Mouse (Mus musculus) cerebellum, postnatal 36 days (tissue): ENCODE measurements around the gene Ttc28.

Experiments used
- DNase-seq, 2 experiments: peaks; one replicate each; pipeline ENCODE4 v3.0.0; 2021 to 2022; ENCODE audit warnings: mixed read lengths in 2 of 2

The Ttc28 gene

GRCm38 (mm10) chr5:110967483-110968055 is 88.0 kb downstream of the Ttc28 start:
- no peak for DNase-seq

- DNase-seq = no peak
These were observed 89.0 kb downstream of the Ttc28 start for GRCm38 (mm10) chr5:110968566-110968965.

- no peak for DNase-seq
These were observed 90.7 kb downstream of the Ttc28 start for GRCm38 (mm10) chr5:110970162-110970780.

GRCm38 (mm10) chr5:110976721-110977120 is 97.1 kb downstream of the Ttc28 start:
- DNase-seq = no peak

GRCm38 (mm10) chr5:110977796-110978195 is 98.2 kb downstream of the Ttc28 start:
- no peak for DNase-seq

- peak; percentile 67 to 71 for DNase-seq
These were observed 98.9 kb downstream of the Ttc28 start for GRCm38 (mm10) chr5:110978461-110978860.

- peak; percentile 28 to 33 for DNase-seq
These were observed 99.6 kb downstream of the Ttc28 start for GRCm38 (mm10) chr5:110979011-110979860.

- DNase-seq = peak; percentile 13 to 23
These were observed 100.3 kb downstream of the Ttc28 start for GRCm38 (mm10) chr5:110979861-110980346.

GRCm38 (mm10) chr5:110980576-110980975 is 101.0 kb downstream of the Ttc28 start:
- DNase-seq = no peak

GRCm38 (mm10) chr5:110982436-110982835 is 102.8 kb downstream of the Ttc28 start:
- peak in 1 of 2 experiments; percentile 31 for DNase-seq

- no peak for DNase-seq
These were observed 104.6 kb downstream of the Ttc28 start for GRCm38 (mm10) chr5:110984136-110984681.

- DNase-seq = peak in 1 of 2 experiments; percentile 26
These were observed 117.4 kb downstream of the Ttc28 start for GRCm38 (mm10) chr5:110996835-110997539.

GRCm38 (mm10) chr5:110997692-110998091 is 118.1 kb downstream of the Ttc28 start:
- DNase-seq = peak in 1 of 2 experiments; percentile 24

GRCm38 (mm10) chr5:110998298-110998697 is 118.7 kb downstream of the Ttc28 start:
- no peak for DNase-seq

GRCm38 (mm10) chr5:111000953-111001352 is 121.3 kb downstream of the Ttc28 start:
- no peak for DNase-seq

GRCm38 (mm10) chr5:111003220-111003619 is 123.6 kb downstream of the Ttc28 start:
- no peak for DNase-seq

- DNase-seq = no peak
These were observed 124.1 kb downstream of the Ttc28 start for GRCm38 (mm10) chr5:111003750-111004149.

GRCm38 (mm10) chr5:111006272-111007135 is 126.9 kb downstream of the Ttc28 start:
- DNase-seq = peak; percentile 22 to 56

GRCm38 (mm10) chr5:111007136-111007500 is 127.5 kb downstream of the Ttc28 start:
- no peak for DNase-seq

- DNase-seq = peak; percentile 28 to 50
These were observed 128.3 kb downstream of the Ttc28 start for GRCm38 (mm10) chr5:111007900-111008299.

GRCm38 (mm10) chr5:111008431-111008830 is 128.8 kb downstream of the Ttc28 start:
- no peak for DNase-seq

- no peak for DNase-seq
These were observed 131.7 kb downstream of the Ttc28 start for GRCm38 (mm10) chr5:111011271-111011670.
